Mouse (Mus musculus): ENCODE measurements around the gene Lgals2. TPM values are rescaled to one million over a fixed set of nuclear protein-coding genes. Genes with fewer than 3 reads are reported as not detected.

The Lgals2 gene
- polyA plus RNA-seq, 1 experiment from 2014 or later: not detected

- Histone ChIP-seq H3K27ac (no peak overlapping the region), H3K9me3 (no peaks in the 10 kb centered on the region), H3K27me3 (replicated peaks) (no peaks in the 10 kb centered on the region), H3K4me1 (peaks cover 8% of the 10 kb centered on the region; the same call in 1 of the 2 replicates), H3K4me2 (replicated peaks) (no peak overlapping the region), H3K4me3 (no peak overlapping the region), H3K9ac (no peak overlapping the region), H3K36me3 (no peaks in the 10 kb centered on the region)
- ATAC-seq (ENCODE audit: low FRiP score, low read depth): no peak
- 51% methylated on average over 5 of the region's 5 CpGs for whole genome bisulfite sequencing
These were observed 16.8 kb upstream of the Lgals2 start for GRCm38 (mm10) chr15:78872021-78872608.

DNA sequence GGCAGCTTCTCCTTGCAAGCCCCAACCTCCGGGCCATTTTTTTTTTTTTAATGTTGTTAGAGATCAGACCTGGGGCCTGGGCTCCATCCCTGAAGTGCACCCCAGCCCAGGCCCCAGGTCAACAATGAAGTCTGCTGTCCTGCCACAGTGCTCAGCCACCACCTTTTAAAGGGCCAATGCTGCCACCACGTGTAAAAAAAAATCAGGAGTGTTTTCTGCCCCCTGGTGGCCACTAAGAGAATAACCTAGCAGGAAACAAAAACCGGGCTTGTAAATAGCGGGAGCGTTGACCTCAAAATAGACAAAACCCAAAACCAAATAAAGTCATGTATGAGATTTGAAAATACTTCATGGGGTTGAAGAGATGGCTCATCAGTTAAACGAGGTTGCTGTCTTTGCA is 14.4 kb upstream of the Lgals2 start:
- Histone ChIP-seq H3K27me3 (replicated peaks) (no peaks in the 10 kb centered on the region), H3K4me2 (replicated peaks) (no peak overlapping the region), H3K4me3 (no peak overlapping the region), H3K4me1 (peaks cover 8% of the 10 kb centered on the region; the same call in 1 of the 2 replicates), H3K27ac (no peak overlapping the region), H3K9ac (no peak overlapping the region), H3K9me3 (no peaks in the 10 kb centered on the region), H3K36me3 (no peaks in the 10 kb centered on the region)
- 32% methylated on average over 6 of the region's 6 CpGs for WGBS
- no peak for ATAC-seq (ENCODE audit: low FRiP score, low read depth)

DNA sequence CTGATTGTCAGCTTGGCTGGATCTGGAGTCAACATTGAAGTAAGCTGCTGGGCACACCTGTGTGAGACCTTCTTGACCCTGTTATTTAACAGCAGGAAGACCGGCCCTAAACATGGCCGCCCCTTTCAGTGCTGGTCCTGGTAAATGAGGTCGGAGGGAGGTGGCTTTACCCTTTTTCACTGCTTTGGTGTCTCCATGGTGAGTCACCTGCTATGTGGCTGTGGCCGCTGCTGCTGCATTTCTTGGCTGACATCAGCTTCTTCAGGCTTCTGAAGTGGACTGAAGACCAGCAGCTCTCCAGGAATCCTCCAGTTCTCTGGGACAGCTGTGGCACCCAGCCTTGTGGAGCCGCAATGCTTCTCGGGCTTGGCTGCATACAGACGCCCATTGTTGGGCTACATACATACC is 13.5 kb upstream of the Lgals2 start:
- H3K9ac ChIP-seq: no peak overlapping the region
- no peak overlapping the region for H3K4me3 ChIP-seq
- no peaks in the 10 kb centered on the region for H3K36me3 ChIP-seq
- no peaks in the 10 kb centered on the region for H3K9me3 ChIP-seq
- no peaks in the 10 kb centered on the region for H3K27me3 ChIP-seq (replicated peaks)
- no peak overlapping the region for H3K27ac ChIP-seq
- peak; percentile 41; the same call in 1 of the 2 replicates for ATAC-seq (ENCODE audit: low FRiP score, low read depth)
- WGBS: 55% methylated on average over 7 of the region's 7 CpGs
- H3K4me1 ChIP-seq: peaks cover 5% of the 10 kb centered on the region; the same call in 1 of the 2 replicates
- no peak overlapping the region for H3K4me2 ChIP-seq (replicated peaks)

DNA sequence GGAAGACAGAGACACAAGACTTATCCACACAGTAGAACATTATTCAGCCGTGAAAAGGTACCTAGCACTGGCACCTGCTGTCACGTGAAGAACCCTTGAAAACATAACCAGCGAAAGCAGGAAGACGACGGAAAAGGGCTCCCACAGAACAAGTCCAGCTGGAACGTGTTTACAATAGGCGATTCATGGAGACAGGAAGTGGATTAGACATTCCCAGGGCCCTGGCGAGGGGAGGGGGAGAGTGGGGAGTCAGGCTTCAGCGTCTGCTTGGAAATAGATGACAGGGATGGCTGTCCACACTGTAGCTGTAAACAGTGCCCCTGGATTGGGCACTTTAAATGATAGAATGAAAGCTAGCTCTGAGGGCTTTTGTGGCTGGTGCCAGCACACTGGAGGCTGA is 13.1 kb upstream of the Lgals2 start:
- H3K36me3 ChIP-seq: no peaks in the 10 kb centered on the region
- peaks cover 3% of the 10 kb centered on the region; the same call in 1 of the 2 replicates for H3K4me1 ChIP-seq
- no peaks in the 10 kb centered on the region for H3K27me3 ChIP-seq (replicated peaks)
- no peak overlapping the region for H3K4me2 ChIP-seq (replicated peaks)
- no peak overlapping the region for H3K27ac ChIP-seq
- 30% methylated on average over 9 of the region's 9 CpGs for WGBS
- no peak overlapping the region for H3K9ac ChIP-seq
- H3K9me3 ChIP-seq: no peaks in the 10 kb centered on the region
- ATAC-seq (ENCODE audit: low FRiP score, low read depth): peak; percentile 63; the same call in 1 of the 2 replicates
- no peak overlapping the region for H3K4me3 ChIP-seq

DNA sequence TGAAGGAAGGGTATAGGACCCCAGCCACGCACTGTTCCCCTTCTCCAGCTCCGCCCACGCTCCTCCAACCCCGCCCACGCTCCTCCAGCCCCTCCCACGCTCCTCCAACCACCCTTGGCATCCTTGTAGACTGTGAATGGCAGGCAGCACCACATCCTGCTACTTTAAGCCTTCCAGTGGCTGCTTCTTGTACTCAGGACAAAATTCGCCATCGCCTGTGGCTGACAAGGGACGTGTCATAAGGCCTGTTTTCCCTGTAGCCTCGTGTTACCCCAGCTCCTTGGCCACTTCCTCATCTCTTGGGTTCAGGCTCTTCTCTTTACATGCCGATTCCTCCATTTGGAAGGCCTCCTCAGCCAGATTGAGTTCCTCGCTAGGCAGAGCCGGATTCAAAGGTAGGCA is 8.5 kb upstream of the Lgals2 start:
- no peaks in the 10 kb centered on the region for H3K9me3 ChIP-seq
- no peaks in the 10 kb centered on the region for H3K27me3 ChIP-seq (replicated peaks)
- H3K36me3 ChIP-seq: no peaks in the 10 kb centered on the region
- H3K4me2 ChIP-seq (replicated peaks): no peak overlapping the region
- peaks cover 3% of the 10 kb centered on the region; the same call in 1 of the 2 replicates for H3K4me1 ChIP-seq
- 45% methylated on average over 13 of the region's 13 CpGs for WGBS
- H3K27ac ChIP-seq: no peak overlapping the region
- no peak overlapping the region for H3K9ac ChIP-seq
- no peak for ATAC-seq (ENCODE audit: low FRiP score, low read depth)
- no peak overlapping the region for H3K4me3 ChIP-seq

- ATAC-seq (ENCODE audit: low FRiP score, low read depth): no peak
- WGBS: 84% methylated on average over 2 of the region's 2 CpGs
- no peaks in the 10 kb centered on the region for H3K4me1 ChIP-seq
- no peak overlapping the region for H3K4me3 ChIP-seq
- H3K36me3 ChIP-seq: no peaks in the 10 kb centered on the region
- no peak overlapping the region for H3K4me2 ChIP-seq (replicated peaks)
- H3K27me3 ChIP-seq (replicated peaks): no peaks in the 10 kb centered on the region
- H3K9me3 ChIP-seq: no peaks in the 10 kb centered on the region
- no peak overlapping the region for H3K9ac ChIP-seq
- H3K27ac ChIP-seq: no peak overlapping the region
These were observed 7.8 kb upstream of the Lgals2 start for GRCm38 (mm10) chr15:78863154-78863553.

DNA sequence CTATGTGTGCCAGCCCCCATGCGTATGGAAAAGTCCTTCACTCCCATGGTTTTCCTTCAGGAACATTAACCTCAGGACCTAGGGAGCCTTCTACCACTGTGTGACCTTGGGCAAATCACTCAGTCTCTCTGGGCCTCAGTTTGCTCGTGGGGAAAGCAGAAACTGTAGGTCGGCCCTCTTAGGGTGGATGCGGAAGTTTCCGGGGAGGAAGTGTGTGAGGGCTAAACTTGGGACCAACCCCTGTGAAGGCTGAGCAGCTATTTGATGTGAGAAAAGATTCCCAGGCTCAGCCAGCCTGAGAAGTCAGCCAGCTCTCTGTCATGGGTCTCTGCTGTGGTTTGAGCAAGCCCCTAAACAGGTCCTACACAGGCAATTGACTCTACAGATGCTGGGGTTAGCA is 7.0 kb upstream of the Lgals2 start:
- H3K9ac ChIP-seq: no peak overlapping the region
- H3K4me3 ChIP-seq: no peak overlapping the region
- no peak for ATAC-seq (ENCODE audit: low FRiP score, low read depth)
- H3K4me2 ChIP-seq (replicated peaks): no peak overlapping the region
- no peaks in the 10 kb centered on the region for H3K27me3 ChIP-seq (replicated peaks)
- WGBS: 93% methylated on average over 5 of the region's 5 CpGs
- H3K4me1 ChIP-seq: no peaks in the 10 kb centered on the region
- H3K27ac ChIP-seq: no peak overlapping the region
- no peaks in the 10 kb centered on the region for H3K9me3 ChIP-seq
- H3K36me3 ChIP-seq: no peaks in the 10 kb centered on the region

DNA sequence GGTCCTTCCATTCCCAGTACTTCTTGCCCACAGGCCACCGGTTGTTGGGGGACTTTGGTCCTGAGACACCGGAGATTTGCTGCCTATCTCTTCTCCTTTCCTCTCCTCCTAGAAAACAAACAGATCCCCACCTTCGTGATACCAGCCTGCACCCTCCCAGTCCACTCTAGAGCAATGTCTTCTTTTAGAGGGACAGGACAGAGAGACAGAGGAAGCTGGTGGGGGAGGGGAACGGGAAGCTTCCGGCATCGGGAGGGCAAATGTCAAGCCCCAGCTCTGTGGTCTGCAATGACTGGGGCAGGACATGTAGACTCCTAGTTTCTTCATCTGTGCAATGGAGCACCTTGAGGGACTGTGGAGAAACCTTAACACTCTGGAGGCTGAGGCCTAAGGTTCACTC is 4.4 kb upstream of the Lgals2 start:
- no peak for ATAC-seq (ENCODE audit: low FRiP score, low read depth)

DNA sequence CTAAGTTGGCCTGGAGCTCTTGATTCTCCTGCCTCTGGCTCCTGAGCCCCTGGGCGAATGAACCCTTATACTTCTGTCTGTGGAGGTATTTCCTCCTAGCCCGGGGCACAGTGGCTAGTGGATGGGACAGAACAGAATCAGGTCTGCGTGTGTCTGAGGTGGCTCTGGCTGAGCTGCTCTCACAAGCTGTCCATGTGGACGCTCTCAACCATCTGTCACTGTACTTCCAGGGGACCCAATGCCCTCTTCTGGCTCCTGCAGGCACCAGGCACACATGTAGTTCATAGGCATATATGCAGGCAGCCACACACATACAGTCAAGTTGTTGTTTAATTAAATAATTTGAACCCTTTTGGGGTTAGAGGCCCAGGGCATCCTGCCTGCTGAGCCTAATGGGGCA is 4.0 kb upstream of the Lgals2 start:
- no peak overlapping the region for H3K9ac ChIP-seq
- H3K4me2 ChIP-seq (replicated peaks): no peak overlapping the region
- no peaks in the 10 kb centered on the region for H3K36me3 ChIP-seq
- no peak for ATAC-seq (ENCODE audit: low FRiP score, low read depth)
- no peak overlapping the region for H3K27ac ChIP-seq
- WGBS: 82% methylated on average over 4 of the region's 4 CpGs
- H3K27me3 ChIP-seq (replicated peaks): no peaks in the 10 kb centered on the region
- H3K4me1 ChIP-seq: no peaks in the 10 kb centered on the region
- H3K4me3 ChIP-seq: no peak overlapping the region
- H3K9me3 ChIP-seq: no peaks in the 10 kb centered on the region

More for the DNA sequence above, 4.4 kb upstream of the Lgals2 start:
- H3K27ac ChIP-seq: no peak overlapping the region
- no peak overlapping the region for H3K9ac ChIP-seq
- H3K4me1 ChIP-seq: no peaks in the 10 kb centered on the region
- no peak overlapping the region for H3K4me3 ChIP-seq
- H3K27me3 ChIP-seq (replicated peaks): no peaks in the 10 kb centered on the region
- H3K36me3 ChIP-seq: no peaks in the 10 kb centered on the region
- H3K9me3 ChIP-seq: no peaks in the 10 kb centered on the region
- H3K4me2 ChIP-seq (replicated peaks): no peak overlapping the region
- WGBS: 81% methylated on average over 6 of the region's 6 CpGs

GRCm38 (mm10) chr15:78857009-78857408 is 1.7 kb upstream of the Lgals2 start:
- Histone ChIP-seq H3K4me3 (no peak overlapping the region), H3K36me3 (no peaks in the 10 kb centered on the region), H3K27me3 (replicated peaks) (no peaks in the 10 kb centered on the region), H3K9ac (no peak overlapping the region), H3K9me3 (no peaks in the 10 kb centered on the region), H3K4me1 (no peaks in the 10 kb centered on the region), H3K27ac (no peak overlapping the region), H3K4me2 (replicated peaks) (no peak overlapping the region)
- 84% methylated on average over 7 of the region's 7 CpGs for WGBS
- ATAC-seq (ENCODE audit: low FRiP score, low read depth): no peak

- no peak overlapping the region for H3K9ac ChIP-seq
- H3K4me1 ChIP-seq: peaks cover 6% of the 10 kb centered on the region; the same call in 1 of the 2 replicates
- ATAC-seq (ENCODE audit: low FRiP score, low read depth): peak; percentile 57; the same call in 1 of the 2 replicates
- peaks cover 10% of the 10 kb centered on the region; the same call in 1 of the 2 replicates for H3K27me3 ChIP-seq (replicated peaks)
- H3K4me2 ChIP-seq (replicated peaks): peak overlapping the region; percentile 40
- no peak overlapping the region for H3K27ac ChIP-seq
- 15% methylated on average over 13 of the region's 13 CpGs for WGBS
- H3K36me3 ChIP-seq: no peaks in the 10 kb centered on the region
- H3K9me3 ChIP-seq: no peaks in the 10 kb centered on the region
- no peak overlapping the region for H3K4me3 ChIP-seq
These were observed 3.7 kb downstream of the Lgals2 start for GRCm38 (mm10) chr15:78851505-78852153.

GRCm38 (mm10) chr15:78850944-78851343 is 4.4 kb downstream of the Lgals2 start:
- Histone ChIP-seq H3K36me3 (no peaks in the 10 kb centered on the region), H3K27me3 (replicated peaks) (peaks cover 10% of the 10 kb centered on the region; the same call in 1 of the 2 replicates), H3K9me3 (no peaks in the 10 kb centered on the region), H3K4me1 (peaks cover 6% of the 10 kb centered on the region; the same call in 1 of the 2 replicates), H3K27ac (no peak overlapping the region), H3K4me2 (replicated peaks) (no peak overlapping the region), H3K9ac (no peak overlapping the region), H3K4me3 (no peak overlapping the region)
- WGBS: 75% methylated on average over 6 of the region's 6 CpGs
- no peak for ATAC-seq (ENCODE audit: low FRiP score, low read depth)
